Mouse (Mus musculus) heart, postnatal 4 days (tissue): ENCODE results near the gene Ostc. TPM values are rescaled to one million over a fixed set of nuclear protein-coding genes. Genes with fewer than 3 reads are reported as not detected.

Experiments used
- DNase-seq: peaks from one replicate; pipeline ENCODE4 v3.0.0; 2021
- total RNA-seq, 2 experiments: library from RNA; stranded (reverse); gene quantifications; 2 replicates each; pipeline ENCODE4 v1.2.3; 2021

Gene Ostc
- 10 to 100 TPM; 83.3 to 95.7 TPM for total RNA-seq

- peak; percentile 97 for DNase-seq
These were observed at the start of gene Ostc for GRCm38 (mm10) chr3:130708967-130709924. Gene Ostc, minus strand, starts transcription at chr3:130709444.

- DNase-seq = no peak
These were observed 49.1 kb upstream of the Ostc start for GRCm38 (mm10) chr3:130758157-130758841.

- DNase-seq = no peak
These were observed 48.0 kb upstream of the Ostc start for GRCm38 (mm10) chr3:130757117-130757852.

GRCm38 (mm10) chr3:130749206-130749605 lies 40.0 kb upstream of the Ostc start:
- no peak for DNase-seq

GRCm38 (mm10) chr3:130746673-130747619 lies 37.7 kb upstream of the Ostc start:
- DNase-seq = no peak

- DNase-seq = no peak
These were observed 28.6 kb upstream of the Ostc start for GRCm38 (mm10) chr3:130737652-130738361.

- DNase-seq = no peak
These were observed 27.5 kb upstream of the Ostc start for GRCm38 (mm10) chr3:130736758-130737157.

GRCm38 (mm10) chr3:130730189-130730653 lies 21.0 kb upstream of the Ostc start, which contains the start of gene Rpl34:
Gene Rpl34, minus strand, starts transcription at chr3:130730398.
- peak; percentile 95 for DNase-seq

- peak; percentile 68 for DNase-seq
These were observed 20.4 kb upstream of the Ostc start for GRCm38 (mm10) chr3:130729472-130730188.

GRCm38 (mm10) chr3:130727676-130728075 lies 18.4 kb upstream of the Ostc start:
- DNase-seq = no peak

GRCm38 (mm10) chr3:130727036-130727435 lies 17.8 kb upstream of the Ostc start:
- no peak for DNase-seq

GRCm38 (mm10) chr3:130725718-130726117 lies 16.5 kb upstream of the Ostc start:
- DNase-seq = no peak

- DNase-seq = no peak
These were observed 13.7 kb upstream of the Ostc start for GRCm38 (mm10) chr3:130722733-130723478.

GRCm38 (mm10) chr3:130720225-130720624 lies 11.0 kb upstream of the Ostc start:
- no peak for DNase-seq

GRCm38 (mm10) chr3:130718871-130719270 lies 9.6 kb upstream of the Ostc start:
- DNase-seq = no peak

GRCm38 (mm10) chr3:130716555-130716954 lies 7.3 kb upstream of the Ostc start:
- no peak for DNase-seq

- DNase-seq = peak; percentile 77
These were observed 5.7 kb upstream of the Ostc start for GRCm38 (mm10) chr3:130714775-130715568.

GRCm38 (mm10) chr3:130712891-130713290 lies 3.6 kb upstream of the Ostc start:
- no peak for DNase-seq
